8 mouse cellular contexts compared by ENCODE assay signal in genomic region chr16:52451101-52451785, GRCm38 (mm10). TPM values are rescaled to one million over a fixed set of nuclear protein-coding genes. Genes with fewer than 3 reads are reported as not detected.
DNase-seq lines count a peak whose midpoint lies in the region; ATAC-seq and TF ChIP-seq lines count a peak whose summit lies in the region.

No protein-coding gene starts in this region.

- peak overlapping the region; percentile 61 for H3K9ac ChIP-seq in forebrain, embryonic 12.5 days

- no peak for TF ChIP-seq CTCF in bone marrow, adult 2 months (IDR thresholded peaks at IDR 0.05; ENCODE audit: control insufficient read depth, insufficient read depth, low read length)

- H3K36me3 ChIP-seq in forebrain, embryonic 12.5 days (replicated peaks), result no peaks in the 10 kb centered on the region
- H3K36me3 ChIP-seq in myocyte (ENCODE audit: control insufficient read depth, insufficient read depth), result no peaks in the 10 kb centered on the region

- DNase-seq in heart, adult 18-20 months, result peak; percentile 14 to 44
- no peak for DNase-seq in heart, postnatal 25 days (ENCODE audit: low spot score)
- peak; percentile 45 for DNase-seq in induced T-regulatory cell, adult 2 months (ENCODE audit: low read depth)
- DNase-seq in liver, result peak; percentile 7
- no peak for DNase-seq in urinary bladder, postnatal 4 days (ENCODE audit: low spot score in 2 of 2)

- H3K4me3 ChIP-seq in bone marrow, adult 2 months (replicated peaks; ENCODE audit: control insufficient read depth, low read depth, low read length), result peak overlapping the region; percentile 88
- H3K4me3 ChIP-seq in forebrain, embryonic 12.5 days (replicated peaks), result peak overlapping the region; percentile 53
- peak overlapping the region; percentile 77 for H3K4me3 ChIP-seq in myocyte

- no peaks in the 10 kb centered on the region for H3K9me3 ChIP-seq in forebrain, embryonic 12.5 days

- under 1% methylated on average over 15 of the region's 15 CpGs for WGBS in bone marrow, adult 2 months
- WGBS in forebrain, embryonic 12.5 days, result under 1% methylated on average over 15 of the region's 15 CpGs

- intact Hi-C loops in heart, postnatal 25 days (cut with DNase I), result loop anchor here (5.0 to 10.0 kb wide), 2 partner anchors 139 to 814 kb away; no protein-coding TSS in a partner anchor

- H3K4me2 ChIP-seq in forebrain, embryonic 12.5 days, result peak overlapping the region; percentile 80
- peak overlapping the region; percentile 91 for H3K4me2 ChIP-seq in myocyte (ENCODE audit: low read depth)

- H3K79me2 ChIP-seq in myocyte (ENCODE audit: control insufficient read depth, insufficient read depth), result peaks cover 36% of the 10 kb centered on the region

- TF ChIP-seq POLR2A in bone marrow, adult 2 months (IDR thresholded peaks at IDR 0.05; ENCODE audit: borderline replicate concordance, control insufficient read depth, low read depth, low read length), result no peak
- TF ChIP-seq POLR2A in myocyte (IDR thresholded peaks at IDR 0.05; ENCODE audit: insufficient read length, low read depth), result no peak

- H3ac ChIP-seq in myocyte (ENCODE audit: control insufficient read depth, insufficient read length), result peak overlapping the region; percentile 20

- no peak overlapping the region for H3K27ac ChIP-seq in bone marrow, adult 2 months (ENCODE audit: control insufficient read depth, insufficient read depth, low read depth, low read length, poor library complexity)
- no peak overlapping the region for H3K27ac ChIP-seq in forebrain, embryonic 12.5 days

- ATAC-seq in forebrain, embryonic 12.5 days (ENCODE audit: low FRiP score), result no peak

- no peaks in the 10 kb centered on the region for H3K4me1 ChIP-seq in bone marrow, adult 2 months (ENCODE audit: control insufficient read depth, insufficient read depth, low read length)
- H3K4me1 ChIP-seq in forebrain, embryonic 12.5 days, result peaks cover 27% of the 10 kb centered on the region

- peaks cover 10% of the 10 kb centered on the region; the same call in 1 of the 2 replicates for H3K27me3 ChIP-seq in forebrain, embryonic 12.5 days
- H3K27me3 ChIP-seq in myocyte (ENCODE audit: control insufficient read depth, insufficient read depth, insufficient read length), result no peaks in the 10 kb centered on the region

TF ChIP-seq in myocyte, 11 proteins besides CTCF, POLR2A, EP300 and RAD21:
- peak in 2 of 3 experiments; percentile 16 to 47 for TF ChIP-seq MYOG (IDR thresholded peaks at IDR 0.05; ENCODE audit: control insufficient read depth in 1 of 3, insufficient read depth in 1 of 3, insufficient read length in 2 of 3, low read depth in 2 of 3)
- TF ChIP-seq SRF (IDR thresholded peaks at IDR 0.05; ENCODE audit: control insufficient read depth, insufficient read length, low read depth), result no peak
- peak in 1 of 3 experiments; percentile 48 for TF ChIP-seq MYOD1 (IDR thresholded peaks at IDR 0.05; ENCODE audit: control insufficient read depth in 1 of 3, insufficient read length in 2 of 3, low read depth in 2 of 3)
- no peak for TF ChIP-seq MAX (IDR thresholded peaks at IDR 0.05; ENCODE audit: low read depth)
- TF ChIP-seq USF1 (IDR thresholded peaks at IDR 0.05; ENCODE audit: low read depth), result no peak
- TF ChIP-seq CEBPB (IDR thresholded peaks at IDR 0.05; ENCODE audit: insufficient read depth, poor library complexity, severe bottlenecking), result no peak
- no peak for TF ChIP-seq POLR2AphosphoS2 (IDR thresholded peaks at IDR 0.05; ENCODE audit: insufficient read length, low read depth)

RNA-seq across cellular contexts. Expression of gene Alcam, which starts 2.6 kb away (rescaled TPM):
- 1 to 10 TPM; 2.3 to 3.5 TPM for total RNA-seq in heart, adult 18-20 months (2021)
- total RNA-seq in heart, postnatal 25 days (2021), result 1 to 10 TPM; 2.8 to 4.0 TPM
- polyA plus RNA-seq in bone marrow, adult 2 months (2011; ENCODE audit: insufficient read depth, insufficient read length, low replicate concordance, missing spikeins), result 1.6 and 4.0 TPM in 2 replicates
- polyA plus RNA-seq in forebrain, embryonic 12.5 days (2016; fragmentation: Nextera tagmentation; extraction: Ambion mirVana), result 17.4 and 30.5 TPM in 2 replicates
- 13.1 TPM for polyA plus RNA-seq in myocyte (2012; fragmentation: generic; extraction: Trizol)

Comparison
In these comparisons a context has a peak if more than half of its experiments do, and no peak if none do; other contexts are left out.
1. DNase-seq: peak in heart, adult 18-20 months (2 of 2), induced T-regulatory cell, adult 2 months (single experiment) and liver (single experiment); none in heart, postnatal 25 days (single experiment) and urinary bladder, postnatal 4 days (0 of 2).
2. Peak in every context shown above with its lines, with median percentiles within 50 percentile points of each other: H3K4me3 ChIP-seq.